Mouse (Mus musculus) ovary, postnatal 10 days (tissue): ENCODE data around the gene Vmn1r64.
"Not testable (repeated sequence)": the region's sequence is repeated elsewhere in the genome, so short reads cannot be mapped to it uniquely, and the experiment has no call there.

ENCODE experiments used
- DNase-seq: peaks from one replicate; pipeline ENCODE4 v3.0.0; 2022; ENCODE audit warnings: low spot score

The Vmn1r64 gene

GRCm38 (mm10) chr7:5884442-5884841, at the start of gene Vmn1r64:
Vmn1r64 (minus strand) TSS chr7:5884542.
- no peak for DNase-seq

- no peak for DNase-seq
Measured at GRCm38 (mm10) chr7:5899238-5899637, 14.9 kb upstream of the Vmn1r64 start.

GRCm38 (mm10) chr7:5897245-5897644, 12.9 kb upstream of the Vmn1r64 start:
- DNase-seq = not testable (repeated sequence)
